Comparison of ENCODE assay signal across 8 mouse cellular contexts in the genomic region with DNA sequence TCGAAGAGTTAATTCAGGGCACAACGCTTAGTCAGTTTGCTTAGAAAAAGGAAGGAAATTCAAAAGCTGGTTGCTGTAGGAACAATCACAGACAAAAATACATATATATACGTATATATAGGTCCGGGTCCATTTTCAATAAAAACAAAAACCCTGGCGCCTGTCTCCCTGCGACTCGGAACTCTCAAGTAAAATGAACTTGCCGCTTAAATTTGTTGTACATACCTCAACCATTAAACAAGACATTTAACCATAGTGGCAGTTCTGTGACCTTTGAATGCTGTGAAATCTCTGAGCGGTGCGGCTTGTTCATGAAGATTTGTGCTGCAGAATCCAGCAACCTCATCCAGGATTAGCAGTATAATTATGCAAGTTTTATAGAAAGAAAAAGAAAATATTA. TPM values are rescaled to one million over a fixed set of nuclear protein-coding genes. Genes with fewer than 3 reads are reported as not detected.
A peak's percentile ranks its signal among the peaks of the same experiment; 100 is the strongest.
DNase-seq lines count a peak whose midpoint lies in the region; ATAC-seq and TF ChIP-seq lines count a peak whose summit lies in the region.

No protein-coding gene starts in this region.

- peak overlapping the region; percentile 9 for H3K4me3 ChIP-seq in cerebellum, adult 2 months (replicated peaks; ENCODE audit: insufficient read depth, low read depth, low read length)
- no peak overlapping the region for H3K4me3 ChIP-seq in CH12.LX (replicated peaks in 1 of 3; ENCODE audit: low read depth in 2 of 3, low read length in 2 of 3, poor library complexity in 1 of 3)
- peak overlapping the region; percentile 53 for H3K4me3 ChIP-seq in heart, embryonic 16.5 days (ENCODE audit: low read length)
- peak overlapping the region; percentile 29 to 42; a peak in 3 of 4 replicates for H3K4me3 ChIP-seq in liver, embryonic 14.5 days (ENCODE audit: insufficient read depth in 1 of 2, low read depth in 2 of 2, low read length in 2 of 2)

- no peaks in the 10 kb centered on the region for H3K36me3 ChIP-seq in CH12.LX (replicated peaks in 1 of 2; ENCODE audit: control insufficient read depth in 1 of 2, insufficient read depth in 1 of 2, low read length in 1 of 2)
- H3K36me3 ChIP-seq in heart, embryonic 16.5 days (ENCODE audit: control insufficient read depth, insufficient read depth), result no peaks in the 10 kb centered on the region
- no peaks in the 10 kb centered on the region for H3K36me3 ChIP-seq in liver, embryonic 14.5 days (replicated peaks; ENCODE audit: control insufficient read depth, insufficient read depth, low read depth)

- 11% methylated on average over 10 of the region's 10 CpGs for WGBS in cerebellum, adult 2 months
- WGBS in heart, embryonic 16.5 days, result 30% methylated on average over 10 of the region's 10 CpGs
- WGBS in liver, embryonic 14.5 days (ENCODE audit: insufficient replicate concordance), result 19% methylated on average over 10 of the region's 10 CpGs

- no peak overlapping the region for H3K9ac ChIP-seq in CH12.LX (ENCODE audit: insufficient read depth, low read depth)
- H3K9ac ChIP-seq in heart, embryonic 16.5 days (ENCODE audit: low read length), result peak overlapping the region; percentile 69
- H3K9ac ChIP-seq in liver, embryonic 14.5 days (replicated peaks), result peak overlapping the region; percentile 56

- dilution Hi-C loops in CH12.LX (cut with MboI; ENCODE audit: extremely low pct_ligation_motif_present, extremely low pct_unique_long_range_greater_than_20kb, low sequenced_read_pairs), result no loop called here

- no peak for TF ChIP-seq RAD21 in CH12.LX (IDR thresholded peaks at IDR 0.05; ENCODE audit: low read depth, low read length)

- no peaks in the 10 kb centered on the region for H3K79me2 ChIP-seq in CH12.LX (replicated peaks; ENCODE audit: control insufficient read depth, extremely low read depth, insufficient read depth, poor library complexity, severe bottlenecking)

- no peak for TF ChIP-seq EP300 in CH12.LX (IDR thresholded peaks at IDR 0.05; ENCODE audit: low read length)
- no peak for TF ChIP-seq EP300 in liver, embryonic 14.5 days (IDR thresholded peaks at IDR 0.05; ENCODE audit: low read depth)

- ATAC-seq in heart, embryonic 16.5 days (replicated peaks; ENCODE audit: extremely low read depth, insufficient read depth, low FRiP score), result no peak
- no peak for ATAC-seq in liver, embryonic 14.5 days (ENCODE audit: insufficient read depth)

- no peak for TF ChIP-seq CTCF in cerebellum, adult 2 months (IDR thresholded peaks at IDR 0.05; ENCODE audit: borderline replicate concordance, insufficient read depth, low read depth, low read length)
- no peak for TF ChIP-seq CTCF in CH12.LX (conservative IDR thresholded peaks at IDR 0.05 in 1 of 2, IDR thresholded peaks at IDR 0.05 in 1 of 2; ENCODE audit: low read depth in 2 of 2, low read length in 2 of 2)
- no peak for TF ChIP-seq CTCF in liver, embryonic 14.5 days (IDR thresholded peaks at IDR 0.05; ENCODE audit: low read depth)

- no peak for TF ChIP-seq POLR2A in cerebellum, adult 2 months (IDR thresholded peaks at IDR 0.05; ENCODE audit: borderline replicate concordance, insufficient read depth, low read length)
- no peak for TF ChIP-seq POLR2A in CH12.LX (IDR thresholded peaks at IDR 0.05; ENCODE audit: low read depth, low read length)

- DNase-seq in cerebellum, adult 2 months, result no peak
- no peak for DNase-seq in cerebellum, postnatal 36 days
- DNase-seq in CH12.LX (ENCODE audit: extremely low read depth), result no peak
- DNase-seq in liver, embryonic 14.5 days (ENCODE audit: low read depth in 3 of 3, low spot score in 3 of 3), result no peak
- no peak for DNase-seq in ovary, postnatal 10 days (ENCODE audit: low spot score)
- no peak for DNase-seq in spleen, postnatal 4 days (ENCODE audit: low spot score in 2 of 2)
- DNase-seq in gastrocnemius, postnatal 4 days (ENCODE audit: low spot score in 2 of 2), result no peak

- in situ Hi-C loops in CH12.LX (cut with MboI; ENCODE audit: low pct_ligation_motif_present, low pct_unique_long_range_greater_than_20kb, low sequenced_read_pairs), result no loop called here

- peak overlapping the region; percentile 79 for H3K4me2 ChIP-seq in CH12.LX (ENCODE audit: insufficient read depth, low read depth, poor library complexity, severe bottlenecking)
- H3K4me2 ChIP-seq in heart, embryonic 16.5 days (ENCODE audit: low read depth, low read length), result peak overlapping the region; percentile 65
- H3K4me2 ChIP-seq in liver, embryonic 14.5 days (ENCODE audit: low read depth), result peak overlapping the region; percentile 67

- no peaks in the 10 kb centered on the region for H3K4me1 ChIP-seq in cerebellum, adult 2 months (ENCODE audit: control insufficient read depth, insufficient read depth, low read length)
- H3K4me1 ChIP-seq in CH12.LX (ENCODE audit: control insufficient read depth in 1 of 2, insufficient read depth in 2 of 2), result no peaks in the 10 kb centered on the region
- H3K4me1 ChIP-seq in heart, embryonic 16.5 days (ENCODE audit: control insufficient read depth, insufficient read depth, low read length), result peaks cover 17% of the 10 kb centered on the region
- H3K4me1 ChIP-seq in liver, embryonic 14.5 days (replicated peaks; ENCODE audit: control insufficient read depth in 2 of 2, insufficient read depth in 2 of 2, low read length in 1 of 2), result peaks cover 0 to 12% of the 10 kb centered on the region in 2 experiments; a peak in 2 of 4 replicates

- no peaks in the 10 kb centered on the region for H3K27me3 ChIP-seq in cerebellum, adult 2 months (ENCODE audit: control insufficient read depth, insufficient read depth, low read length)
- H3K27me3 ChIP-seq in CH12.LX (replicated peaks), result no peaks in the 10 kb centered on the region
- H3K27me3 ChIP-seq in heart, embryonic 16.5 days (ENCODE audit: control insufficient read depth, insufficient read depth, low read length), result no peaks in the 10 kb centered on the region
- H3K27me3 ChIP-seq in liver, embryonic 14.5 days (ENCODE audit: control insufficient read depth, insufficient read depth, low read length), result no peaks in the 10 kb centered on the region

- H3K9me3 ChIP-seq in CH12.LX (replicated peaks; ENCODE audit: low read length), result no peaks in the 10 kb centered on the region
- no peaks in the 10 kb centered on the region for H3K9me3 ChIP-seq in heart, embryonic 16.5 days (replicated peaks; ENCODE audit: control insufficient read depth, low read length)
- H3K9me3 ChIP-seq in liver, embryonic 14.5 days (ENCODE audit: control insufficient read depth, low read length), result no peaks in the 10 kb centered on the region

- no peak overlapping the region for H3K27ac ChIP-seq in cerebellum, adult 2 months (ENCODE audit: insufficient read depth, low read length)
- no peak overlapping the region for H3K27ac ChIP-seq in CH12.LX (ENCODE audit: insufficient read depth, low read depth)
- H3K27ac ChIP-seq in heart, embryonic 16.5 days (ENCODE audit: low read length), result peak overlapping the region; percentile 51
- H3K27ac ChIP-seq in liver, embryonic 14.5 days, result no peak overlapping the region

TF ChIP-seq in CH12.LX, 34 proteins besides CTCF, POLR2A, EP300 and RAD21:
- no peak for TF ChIP-seq MYC (IDR thresholded peaks at IDR 0.05; ENCODE audit: low read depth, low read length)
- TF ChIP-seq TCF12 (IDR thresholded peaks at IDR 0.05; ENCODE audit: low read depth, low read length), result no peak
- TF ChIP-seq IRF4 (IDR thresholded peaks at IDR 0.05; ENCODE audit: low read depth, low read length), result no peak
- TF ChIP-seq E2F4 (IDR thresholded peaks at IDR 0.05; ENCODE audit: insufficient replicate concordance, low read depth, low read length), result no peak
- TF ChIP-seq ZC3H11A (IDR thresholded peaks at IDR 0.05; ENCODE audit: low read depth, low read length), result no peak

RNA-seq across cellular contexts. Expression of a gene that starts 0.4 kb away (rescaled TPM):
- 8.5 and 8.9 TPM in 2 replicates for polyA plus RNA-seq in cerebellum, adult 2 months (2012; rRNA removed)
- total RNA-seq in CH12.LX (2012; rRNA removed) (not detected in 2 replicates), CH12.LX (2014; rRNA removed) (not detected in 2 replicates)
- not detected in 2 replicates for polyA plus RNA-seq in CH12.LX (2012; ENCODE audit: insufficient read length, low read depth)
- 4.0 and 4.9 TPM in 2 replicates for polyA plus RNA-seq in heart, embryonic 16.5 days (2015; fragmentation: Nextera tagmentation; extraction: Ambion mirVana)
- 0.11 and 0.22 TPM in 2 replicates for polyA plus RNA-seq in liver, embryonic 14.5 days (2012; rRNA removed)
- 0.18 and 0.39 TPM in 2 replicates for polyA plus RNA-seq in liver, embryonic 14.5 days (2014; fragmentation: Nextera tagmentation; extraction: Ambion mirVana)
- total RNA-seq in gastrocnemius, postnatal 4 days (2021), result 10 to 100 TPM; 28.6 to 29.3 TPM

Comparison
In these comparisons a context has a peak if more than half of its experiments do, and no peak if none do; other contexts are left out.
1. H3K4me3 ChIP-seq: peak in cerebellum, adult 2 months (single experiment), heart, embryonic 16.5 days (single experiment) and liver, embryonic 14.5 days (2 of 2); none in CH12.LX (0 of 3).
2. Peak in every context shown above with its lines, with median percentiles within 50 percentile points of each other: H3K4me2 ChIP-seq.